ENCODE assay signal across 11 mouse cellular contexts in genomic region chr15:94652843-94653206, GRCm38 (mm10). TPM values are rescaled to one million over a fixed set of nuclear protein-coding genes. Genes with fewer than 3 reads are reported as not detected.
"Had no signal": no experiment of that assay in that cellular context is flagged by ENCODE, and none has a peak within 500 bp of the region (broad histone marks: within the 10 kb centered on the region; RNA-seq: fewer than 3 reads in every experiment).

No protein-coding gene starts in this region.

- H3K36me3 ChIP-seq: limb, embryonic 15.5 days; liver, embryonic 12.5 days; midbrain, embryonic 12.5 days; neural tube, embryonic 15.5 days had no signal

- H3K9ac ChIP-seq: limb, embryonic 15.5 days; liver, embryonic 12.5 days; lung, embryonic 14.5 days; midbrain, embryonic 12.5 days; neural tube, embryonic 15.5 days had no signal

- H3K27ac ChIP-seq: limb, embryonic 15.5 days; liver, embryonic 12.5 days; midbrain, embryonic 12.5 days; neural tube, embryonic 15.5 days had no signal

- ATAC-seq: liver, embryonic 12.5 days had no signal

- H3K4me2 ChIP-seq: limb, embryonic 15.5 days; liver, embryonic 12.5 days; lung, embryonic 14.5 days; midbrain, embryonic 12.5 days; neural tube, embryonic 15.5 days had no signal

- H3K4me1 ChIP-seq: liver, embryonic 12.5 days had no signal

- H3K9me3 ChIP-seq: limb, embryonic 15.5 days; liver, embryonic 12.5 days; midbrain, embryonic 12.5 days; neural tube, embryonic 15.5 days had no signal

- H3K27me3 ChIP-seq: limb, embryonic 15.5 days; neural tube, embryonic 15.5 days had no signal

- H3K4me3 ChIP-seq: limb, embryonic 15.5 days; liver, embryonic 12.5 days; midbrain, embryonic 12.5 days; myocyte; neural tube, embryonic 15.5 days had no signal

- DNase-seq: kidney, adult 8-10 months; kidney, postnatal 36 days; lung, postnatal 4 days; thymus, postnatal 4 days had no signal

RNA-seq across cellular contexts. Expression of gene Tmem117, which starts 23.8 kb away (rescaled TPM):
- total RNA-seq: megakaryocyte, adult 5-6 weeks had no signal
- polyA plus RNA-seq: liver, embryonic 12.5 days had no signal
